Mouse (Mus musculus) bone marrow, adult 2 months (tissue): ENCODE results near the gene Trappc5.

Experiments used
- CTCF ChIP-seq: fragments of 200-500 bp; IDR thresholded peaks from 2 replicates; pipeline ENCODE4 v1.5.1; 2011; ENCODE audit warnings: low read length, control low read depth; ENCODE audit not compliant: control insufficient read depth, insufficient read depth
- POLR2A ChIP-seq: fragments of 200-500 bp; IDR thresholded peaks from 2 replicates; pipeline ENCODE4 v1.6.1; 2011; ENCODE audit warnings: low read depth, mild to moderate bottlenecking, control low read depth, low read length, borderline replicate concordance; ENCODE audit not compliant: control insufficient read depth

DNA sequence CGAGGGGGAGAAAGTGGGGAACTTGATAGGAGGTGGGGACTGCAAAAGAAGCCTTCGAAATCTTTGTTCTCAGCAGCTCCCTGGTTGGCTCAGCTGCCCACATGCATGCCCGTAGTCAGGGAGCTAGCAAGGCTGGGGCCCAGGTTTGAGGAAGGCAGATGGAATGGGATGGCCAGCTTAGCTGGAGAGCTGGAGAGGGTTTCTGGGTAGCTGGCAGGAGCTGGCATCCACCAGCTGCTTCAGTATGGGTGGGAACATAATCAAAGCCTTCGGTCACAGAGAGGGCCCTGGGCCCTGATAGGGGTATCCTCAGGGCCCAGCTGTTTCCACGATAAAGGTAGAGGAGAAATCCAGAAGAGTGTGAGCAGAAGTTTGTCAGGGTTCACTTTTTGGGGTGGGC, 6.3 kb downstream of the Trappc5 start:
- TF ChIP-seq CTCF: no peak
- no peak for TF ChIP-seq POLR2A
